Mouse (Mus musculus) lung, adult 18-20 months (tissue): ENCODE data around the gene Zic1.

Experiments used
- DNase-seq, 2 experiments: peaks; one replicate each; pipeline ENCODE4 v3.0.0; 2022; ENCODE audit warnings: mixed read lengths in 2 of 2

Zic1 gene

GRCm38 (mm10) chr9:91351361-91351760 is 14.2 kb downstream of the Zic1 start:
- DNase-seq: no peak

- DNase-seq: no peak
These were observed 14.7 kb downstream of the Zic1 start for GRCm38 (mm10) chr9:91350861-91351291.

- DNase-seq: no peak
These were observed 15.3 kb downstream of the Zic1 start for GRCm38 (mm10) chr9:91350211-91350791.

GRCm38 (mm10) chr9:91348746-91349145 is 16.9 kb downstream of the Zic1 start:
- no peak for DNase-seq

- DNase-seq: no peak
These were observed 18.0 kb downstream of the Zic1 start for GRCm38 (mm10) chr9:91347591-91347990.
